Mouse (Mus musculus): ENCODE measurements around the gene Crmp1. TPM values are rescaled to one million over a fixed set of nuclear protein-coding genes. Genes with fewer than 3 reads are reported as not detected.

The Crmp1 gene
- total and polyA plus RNA-seq, 3 experiments = not detected

DNA sequence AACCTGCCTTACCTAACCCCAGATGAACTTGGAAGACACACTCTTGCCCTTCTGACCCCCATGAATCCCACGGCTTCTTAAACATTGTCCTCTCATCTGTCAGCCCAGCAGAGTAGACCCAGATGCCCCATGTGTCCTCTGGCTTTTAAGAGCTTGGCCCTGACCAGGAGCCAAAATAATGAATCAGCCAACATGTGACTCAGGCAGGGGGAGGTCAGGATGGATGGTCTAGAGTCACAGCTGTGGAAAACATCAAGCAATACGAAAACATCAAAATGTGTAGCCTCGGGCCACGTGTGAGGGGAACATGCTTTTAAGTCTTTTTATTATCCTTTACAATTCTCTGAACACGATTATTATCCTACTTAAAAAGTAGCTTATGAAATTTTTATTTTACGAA is 22.1 kb downstream of the Crmp1 start:
- Histone ChIP-seq H3K27me3 (ENCODE audit: control insufficient read depth in 1 of 2, insufficient read depth in 2 of 2, low read length in 2 of 2) (no peaks in the 10 kb centered on the region; a peak in 1 of 4 replicates), H3K9me3 (replicated peaks; ENCODE audit: insufficient read depth, low read length) (0 out of 2 replicates have a peak, but pooled peaks cover 2% of the 10 kb centered on the region), H3K4me1 (ENCODE audit: control insufficient read depth in 1 of 2, insufficient read depth in 2 of 2, low read length in 2 of 2) (no peaks in the 10 kb centered on the region), H3K4me3 (ENCODE audit: control insufficient read depth in 1 of 2, insufficient read depth in 1 of 2, low read depth in 2 of 2, low read length in 2 of 2) (no peak overlapping the region), H3K9ac (ENCODE audit: control insufficient read depth, low read depth, low read length, poor library complexity, severe bottlenecking) (no peak overlapping the region), H3K36me3 (ENCODE audit: control insufficient read depth in 1 of 2, insufficient read depth in 2 of 2, low read length in 2 of 2) (no peaks in the 10 kb centered on the region), H3K79me2 (ENCODE audit: control insufficient read depth, insufficient read depth, low read length, poor library complexity) (no peaks in the 10 kb centered on the region), H3K27ac (ENCODE audit: control insufficient read depth, low read depth, low read length) (no peak overlapping the region)
- TF ChIP-seq E2F4 (IDR thresholded peaks at IDR 0.05; ENCODE audit: borderline replicate concordance, low read depth, low read length) (no peak), SIN3A (IDR thresholded peaks at IDR 0.05; ENCODE audit: low read length) (no peak), KAT2A (conservative IDR thresholded peaks at IDR 0.05; ENCODE audit: low read depth, low read length) (no peak), RCOR1 (IDR thresholded peaks at IDR 0.05; ENCODE audit: low read depth, low read length) (no peak)
- no peak for DNase-seq (ENCODE audit: low read depth, low spot score)

DNA sequence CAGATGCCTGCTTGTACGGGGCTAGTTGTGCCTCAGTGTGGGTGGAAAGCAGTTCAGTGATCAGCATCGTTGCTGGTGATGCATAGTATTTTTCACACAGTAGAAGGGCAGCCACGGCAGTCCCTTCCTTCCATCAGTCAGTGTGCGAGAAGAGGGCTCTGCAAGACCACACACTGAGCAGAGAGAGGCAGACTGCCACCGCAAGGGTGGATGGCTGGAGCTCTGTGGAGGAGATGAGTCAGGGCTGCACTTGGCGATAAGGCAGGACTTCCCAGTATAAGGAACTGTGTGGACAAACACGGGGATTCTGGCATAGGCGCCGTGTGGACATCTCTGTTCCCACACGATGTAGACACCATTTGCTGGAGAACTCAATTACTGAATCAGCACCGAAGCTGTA is 39.3 kb downstream of the Crmp1 start:
- Histone ChIP-seq H3K4me1 (ENCODE audit: control insufficient read depth in 1 of 2, insufficient read depth in 2 of 2, low read length in 2 of 2) (no peaks in the 10 kb centered on the region), H3K27ac (ENCODE audit: control insufficient read depth, low read depth, low read length) (no peak overlapping the region), H3K9ac (ENCODE audit: control insufficient read depth, low read depth, low read length, poor library complexity, severe bottlenecking) (no peak overlapping the region), H3K79me2 (ENCODE audit: control insufficient read depth, insufficient read depth, low read length, poor library complexity) (no peaks in the 10 kb centered on the region), H3K4me3 (ENCODE audit: control insufficient read depth in 1 of 2, insufficient read depth in 1 of 2, low read depth in 2 of 2, low read length in 2 of 2) (no peak overlapping the region), H3K36me3 (ENCODE audit: control insufficient read depth in 1 of 2, insufficient read depth in 2 of 2, low read length in 2 of 2) (no peaks in the 10 kb centered on the region), H3K9me3 (replicated peaks; ENCODE audit: insufficient read depth, low read length) (no peaks in the 10 kb centered on the region; the same call in 1 of the 2 replicates), H3K27me3 (ENCODE audit: control insufficient read depth in 1 of 2, insufficient read depth in 2 of 2, low read length in 2 of 2) (no peaks in the 10 kb centered on the region)
- no peak for DNase-seq (ENCODE audit: low read depth, low spot score)
- TF ChIP-seq ETS1 (IDR thresholded peaks at IDR 0.05; ENCODE audit: low read depth, low read length) (no peak), JUND (IDR thresholded peaks at IDR 0.05; ENCODE audit: low read depth, low read length) (no peak), E2F4 (IDR thresholded peaks at IDR 0.05; ENCODE audit: borderline replicate concordance, low read depth, low read length) (no peak), CTCF (IDR thresholded peaks at IDR 0.05 in 2 of 3, conservative IDR thresholded peaks at IDR 0.05 in 1 of 3; ENCODE audit: control insufficient read depth in 1 of 3, insufficient read depth in 1 of 3, low read depth in 2 of 3, low read length in 3 of 3, poor library complexity in 1 of 3, severe bottlenecking in 1 of 3) (no peak), MAFK (IDR thresholded peaks at IDR 0.05; ENCODE audit: borderline replicate concordance, low read depth, low read length) (no peak), ZNF384 (IDR thresholded peaks at IDR 0.05; ENCODE audit: low read depth, low read length) (no peak), MAZ (IDR thresholded peaks at IDR 0.05; ENCODE audit: low read depth, low read length) (no peak), RAD21 (IDR thresholded peaks at IDR 0.05; ENCODE audit: low read depth, low read length) (no peak), ZMIZ1 (IDR thresholded peaks at IDR 0.05; ENCODE audit: low read depth, low read length) (no peak), EP300 (IDR thresholded peaks at IDR 0.05; ENCODE audit: low read depth in 1 of 2, low read length in 2 of 2) (no peak), MYB (IDR thresholded peaks at IDR 0.05; ENCODE audit: low read depth, low read length) (no peak), MEF2A (IDR thresholded peaks at IDR 0.05; ENCODE audit: extremely low read depth, insufficient replicate concordance, low read depth, low read length, poor library complexity, severe bottlenecking) (no peak), BHLHE40 (IDR thresholded peaks at IDR 0.05; ENCODE audit: borderline replicate concordance, low read depth, low read length) (no peak)

Measured in MEL (cell line).